Mouse (Mus musculus): ENCODE results near the gene Olfr332.
"Not testable (repeated sequence)": the region's sequence is repeated elsewhere in the genome, so short reads cannot be mapped to it uniquely, and the experiment has no call there.

GRCm38 (mm10) chr11:58518916-58519315, 26.6 kb upstream of the Olfr332 start:
- TF ChIP-seq EP300 (optimal IDR thresholded peaks at IDR 0.05); CTCF (IDR thresholded peaks at IDR 0.05; ENCODE audit: low read depth): not testable (repeated sequence)
